Mouse (Mus musculus) bone marrow, adult 2 months (tissue): Measurements from ENCODE around the gene Ncl. TPM values are rescaled to one million over a fixed set of nuclear protein-coding genes. Genes with fewer than 3 reads are reported as not detected.

Experiments
- H3K27ac ChIP-seq: fragments of 200-500 bp; 2 replicates; pipeline ENCODE4 v1.5.1; 2012; ENCODE audit warnings: low read depth, mild to moderate bottlenecking, control low read depth, inconsistent platforms, low read length; ENCODE audit not compliant: control insufficient read depth, poor library complexity, insufficient read depth
- H3K4me1 ChIP-seq: fragments of 200-500 bp; 2 replicates; pipeline ENCODE4 v1.6.1; 2011; ENCODE audit warnings: low read length; ENCODE audit not compliant: control insufficient read depth, insufficient read depth
- H3K4me3 ChIP-seq: fragments of 200-500 bp; replicated peaks from 2 replicates; pipeline ENCODE3; 2011; ENCODE audit warnings: mild to moderate bottlenecking, low read depth, low read length, control low read depth; ENCODE audit not compliant: control insufficient read depth
- CTCF ChIP-seq: fragments of 200-500 bp; IDR thresholded peaks from 2 replicates; pipeline ENCODE4 v1.5.1; 2011; ENCODE audit warnings: low read length, control low read depth; ENCODE audit not compliant: control insufficient read depth, insufficient read depth
- POLR2A ChIP-seq: fragments of 200-500 bp; IDR thresholded peaks from 2 replicates; pipeline ENCODE4 v1.6.1; 2011; ENCODE audit warnings: low read depth, mild to moderate bottlenecking, control low read depth, low read length, borderline replicate concordance; ENCODE audit not compliant: control insufficient read depth
- WGBS: fragments of 180-500 bp; shearing (Covaris S2); methylation state at CpG from one replicate; pipeline ENCODE4 v1.1.7; 2018; 5-methylcytosine and 5-hydroxymethylcytosine counted together
- polyA plus RNA-seq: library from polyadenylated mRNA; stranded (reverse); fragments of >200 nt; gene quantifications from 2 replicates; pipeline ENCODE4 v1.2.4, GENCODE M21; 2011; ENCODE audit warnings: low replicate concordance; ENCODE audit not compliant: missing spikeins, insufficient read depth, insufficient read length

Gene Ncl
- polyA plus RNA-seq, 1 experiment: 503 TPM

DNA sequence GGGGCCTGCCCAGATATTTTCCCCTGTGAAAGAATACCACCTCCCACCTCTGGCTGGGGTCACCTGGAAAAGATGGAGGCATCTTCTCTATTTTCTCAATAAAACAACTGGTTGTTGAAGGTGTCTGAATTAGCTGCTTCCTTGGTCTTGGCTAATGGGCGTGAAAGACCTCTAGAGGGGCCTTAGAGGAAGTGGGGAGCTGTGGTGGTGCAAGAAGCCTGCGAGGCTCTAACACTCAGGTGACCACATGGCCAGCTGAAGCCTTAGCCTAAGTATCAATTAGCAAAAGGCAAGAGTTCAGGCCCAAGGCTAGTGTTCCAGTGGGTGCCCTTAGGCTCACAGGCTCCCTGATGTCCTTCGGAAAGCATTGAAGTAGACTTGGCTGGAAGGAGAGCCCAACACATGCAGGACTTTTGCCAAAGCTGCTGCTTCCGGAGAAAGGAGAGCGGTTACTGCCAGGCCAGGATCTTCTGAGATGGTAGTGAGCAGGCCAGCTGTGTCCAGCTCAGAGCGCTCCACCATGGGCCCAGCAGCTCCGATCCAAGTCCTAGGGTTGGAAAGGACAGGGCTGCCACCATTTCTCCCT is 51.9 kb downstream of the Ncl start:
- Histone ChIP-seq H3K27ac (no peak overlapping the region), H3K4me1 (peaks cover 3% of the 10 kb centered on the region; the same call in 1 of the 2 replicates), H3K4me3 (no peak overlapping the region)
- 66% methylated on average over 7 of the region's 7 CpGs for WGBS
- TF ChIP-seq POLR2A (no peak), CTCF (no peak)

DNA sequence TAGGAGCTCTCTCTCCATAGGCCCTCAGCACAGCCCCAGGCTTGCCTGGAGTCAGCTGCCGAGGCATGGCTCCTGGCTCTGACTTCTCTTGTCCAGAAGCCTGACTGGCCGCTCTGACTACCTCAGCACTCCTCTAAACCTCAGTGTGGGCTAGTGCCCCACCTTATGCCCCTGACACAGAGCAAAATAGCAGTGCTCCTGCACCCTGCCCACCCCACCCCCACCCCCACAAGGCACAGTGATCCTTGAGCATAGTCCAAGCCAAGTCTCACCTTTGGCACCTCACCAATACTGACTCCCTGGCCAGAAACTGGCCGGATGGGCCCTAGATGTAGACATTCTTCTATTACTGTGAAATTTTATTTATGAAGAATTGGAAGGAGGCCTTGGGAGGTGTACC is 52.5 kb downstream of the Ncl start:
- WGBS: 75% methylated on average over 3 of the region's 3 CpGs
- Histone ChIP-seq H3K4me1 (peaks cover 3% of the 10 kb centered on the region; the same call in 1 of the 2 replicates), H3K27ac (no peak overlapping the region), H3K4me3 (no peak overlapping the region)
- TF ChIP-seq CTCF (no peak), POLR2A (no peak)

DNA sequence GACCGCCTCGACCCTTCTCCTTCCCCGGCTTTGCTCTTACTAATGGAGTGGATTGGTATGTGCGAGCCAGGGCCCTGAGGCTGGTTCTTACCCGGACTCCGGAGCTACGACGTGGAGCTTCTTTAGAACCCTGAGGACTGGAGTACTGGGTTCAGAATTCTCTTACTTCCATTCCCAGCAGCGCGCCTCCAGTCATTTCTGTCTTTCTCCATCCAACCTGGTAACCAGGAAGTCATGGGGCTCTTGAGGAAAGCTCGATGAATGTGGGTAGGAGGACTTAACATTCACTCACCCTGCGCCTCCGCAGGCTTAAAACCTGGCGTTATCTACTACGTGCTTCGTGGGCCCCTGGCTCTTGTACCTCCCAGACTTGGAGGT is 55.3 kb downstream of the Ncl start:
- TF ChIP-seq POLR2A: no peak
- TF ChIP-seq CTCF: no peak
- Histone ChIP-seq H3K4me3 (peak overlapping the region; percentile 53), H3K4me1 (peaks cover 5% of the 10 kb centered on the region; the same call in 1 of the 2 replicates), H3K27ac (no peak overlapping the region)
- WGBS: 6% methylated on average over 16 of the region's 16 CpGs

DNA sequence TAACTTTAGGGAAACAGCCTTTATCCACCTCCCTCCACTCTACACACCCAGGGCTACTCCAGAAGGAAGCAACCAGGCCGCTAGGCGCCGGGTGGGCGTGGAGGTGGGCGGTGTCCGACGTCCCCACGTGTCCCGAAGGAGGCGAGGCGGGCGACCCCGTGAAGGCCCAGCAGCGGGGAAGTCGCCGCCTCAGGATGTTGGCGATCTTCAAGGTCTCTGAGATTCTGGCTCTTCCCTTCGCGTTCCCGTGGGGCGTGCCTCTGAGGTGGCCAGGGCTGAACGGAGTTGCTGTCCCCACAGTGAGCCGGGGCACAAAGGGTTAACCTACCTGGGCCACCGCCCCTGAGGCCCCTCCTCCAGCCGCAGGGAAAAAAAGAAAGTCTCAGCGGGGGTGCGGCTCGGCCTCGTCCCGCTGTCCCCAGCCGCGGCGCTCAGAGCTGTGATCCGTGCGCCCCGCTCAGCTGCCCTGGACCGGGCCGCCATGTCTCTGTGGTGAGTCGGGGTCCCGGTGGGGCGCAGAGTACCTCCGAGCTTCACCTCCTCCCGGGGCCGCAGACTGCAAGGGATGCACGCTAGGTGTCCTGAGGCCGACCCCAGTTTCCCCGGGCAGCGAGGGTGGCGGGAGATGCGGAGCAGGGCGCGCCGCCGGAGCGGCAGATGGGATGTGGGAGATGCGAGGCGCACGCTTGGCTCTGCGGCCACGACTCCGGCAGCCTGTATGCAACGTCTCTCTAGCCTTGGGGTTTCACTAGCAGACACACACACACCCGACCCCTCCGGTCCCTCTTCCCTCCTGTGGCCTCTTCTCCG is 55.9 kb downstream of the Ncl start:
- Histone ChIP-seq H3K4me3 (peak overlapping the region; percentile 55), H3K27ac (no peak overlapping the region), H3K4me1 (peaks cover 5% of the 10 kb centered on the region; the same call in 1 of the 2 replicates)
- under 1% methylated on average over 64 of the region's 65 CpGs for WGBS
- TF ChIP-seq CTCF (no peak), POLR2A (no peak)

DNA sequence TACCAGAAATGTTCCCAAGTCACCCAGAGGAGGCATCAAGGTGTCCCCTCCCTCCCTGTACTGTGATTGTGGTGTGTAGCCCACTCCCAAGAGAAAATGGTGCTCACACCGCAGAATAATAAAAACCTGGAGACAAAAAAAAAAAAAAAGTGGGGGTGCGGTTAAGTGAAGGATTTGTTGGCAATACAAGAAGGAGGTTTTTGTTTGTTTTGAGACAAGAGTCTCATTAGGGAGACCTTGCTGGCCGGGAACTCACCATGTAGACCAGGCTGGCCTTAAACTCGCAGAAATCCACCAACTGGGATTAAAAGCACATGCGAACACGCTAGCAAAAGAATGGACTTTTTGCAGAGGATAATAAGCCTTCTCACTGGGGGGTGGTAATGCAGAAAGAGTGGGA is 56.7 kb downstream of the Ncl start, which contains the start of gene B3gnt7:
Gene B3gnt7, plus strand, starts transcription at position 301 of the 400 bp plus-strand sequence.
- Histone ChIP-seq H3K27ac (0 out of 2 replicates have a peak within 1 kb of the TSS, but pooled peaks have one; percentile 7), H3K4me1 (peaks cover 3% of the 10 kb centered on the region; the same call in 1 of the 2 replicates), H3K4me3 (peak within 1 kb of the TSS; percentile 55)
- TF ChIP-seq CTCF: no peak
- TF ChIP-seq POLR2A: no peak
- 76% methylated on average over 6 of the region's 6 CpGs for WGBS

DNA sequence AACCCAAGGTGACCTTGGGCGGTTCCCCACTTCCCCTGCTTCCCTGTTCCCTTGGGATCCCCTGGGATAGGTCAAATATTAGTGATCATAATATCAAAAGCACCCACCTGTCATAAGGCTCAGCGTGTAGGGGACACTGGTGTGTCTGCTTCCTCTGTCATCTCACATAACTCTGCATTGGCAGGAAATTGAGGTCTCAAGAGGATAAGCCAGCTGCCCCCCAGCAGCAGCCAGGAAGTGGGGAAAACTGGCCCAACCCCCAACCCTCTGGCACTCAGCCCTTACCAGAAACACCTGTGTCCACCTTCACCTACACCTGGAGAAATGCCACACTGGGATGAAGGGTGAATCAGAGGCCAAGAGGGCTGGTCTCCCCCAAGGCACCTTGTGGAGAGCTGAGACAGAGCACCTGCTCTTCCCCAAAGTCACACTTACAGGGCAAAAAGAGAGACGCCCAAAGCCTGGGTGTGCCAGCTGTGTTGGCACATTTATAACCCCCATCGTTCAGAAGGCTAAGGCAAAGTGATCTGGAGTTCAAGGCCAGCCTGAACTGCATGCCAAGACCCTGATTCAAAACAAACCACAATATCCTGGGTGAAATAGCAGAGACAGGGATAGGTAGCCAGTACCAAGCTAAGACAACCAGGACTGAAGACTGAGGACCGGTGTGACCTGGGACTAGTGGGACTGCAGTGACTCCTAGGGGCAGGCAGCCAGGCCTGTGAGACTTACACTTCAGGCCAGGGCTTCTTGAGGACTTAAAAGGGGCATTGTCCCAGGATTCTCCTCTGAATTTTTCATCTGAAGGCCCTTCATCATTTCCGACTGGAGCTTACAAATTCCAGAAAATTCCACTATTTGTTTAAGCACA is 57.7 kb downstream of the Ncl start:
- Histone ChIP-seq H3K4me1 (peaks cover 1% of the 10 kb centered on the region; the same call in 1 of the 2 replicates), H3K27ac (peak overlapping the region; percentile 53; the same call in 1 of the 2 replicates), H3K4me3 (peak overlapping the region; percentile 52)
- TF ChIP-seq CTCF: peak; percentile 64; the same call in 1 of the 2 replicates
- TF ChIP-seq POLR2A: no peak
- WGBS: 21% methylated on average over 6 of the region's 6 CpGs

DNA sequence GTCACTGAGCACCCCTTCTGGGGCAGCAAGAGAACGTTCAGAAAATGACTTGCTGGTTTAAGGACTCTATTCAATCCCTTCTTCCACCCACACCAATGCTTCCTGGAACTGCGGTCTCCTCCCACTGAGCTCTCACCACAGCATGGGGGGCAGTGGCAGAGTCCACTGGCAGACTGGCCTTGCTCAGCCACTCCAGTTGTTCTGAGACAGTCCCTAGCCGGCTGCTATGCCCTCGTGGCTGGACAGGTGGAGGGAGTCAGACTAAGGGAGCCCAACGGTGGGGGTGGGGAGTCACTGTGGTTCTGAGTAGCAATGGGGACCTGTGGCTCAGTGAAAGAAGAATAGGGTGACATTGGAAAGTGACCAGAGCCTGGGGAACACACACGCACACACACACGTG is 58.5 kb downstream of the Ncl start:
- H3K27ac ChIP-seq: peak overlapping the region; percentile 53
- H3K4me3 ChIP-seq: peak overlapping the region; percentile 52
- H3K4me1 ChIP-seq: peaks cover 1% of the 10 kb centered on the region; the same call in 1 of the 2 replicates
- TF ChIP-seq POLR2A: no peak
- TF ChIP-seq CTCF: no peak
- 14% methylated on average over 7 of the region's 7 CpGs for WGBS

DNA sequence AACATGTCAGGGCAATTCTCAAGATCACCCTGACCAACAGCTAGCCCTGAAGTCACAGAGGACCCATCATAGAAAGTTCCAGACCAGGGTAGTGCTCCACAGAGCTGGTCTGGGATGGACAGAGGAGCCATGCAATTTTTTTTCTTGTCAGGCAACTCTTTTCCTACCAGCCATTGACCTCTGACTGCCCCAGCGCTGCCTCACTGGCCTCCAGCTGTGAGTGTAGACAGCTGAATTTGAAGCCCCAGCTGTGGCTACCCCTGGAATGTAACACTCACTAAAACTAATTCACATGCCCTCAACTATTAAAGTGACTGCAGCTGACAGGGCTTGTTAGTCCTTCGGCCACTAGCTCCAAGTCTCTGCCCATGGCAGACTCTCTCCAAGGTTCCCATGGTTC is 59.1 kb downstream of the Ncl start:
- Histone ChIP-seq H3K4me1 (peaks cover 1% of the 10 kb centered on the region; the same call in 1 of the 2 replicates), H3K27ac (no peak overlapping the region), H3K4me3 (no peak overlapping the region)
- 81% methylated on average over 2 of the region's 2 CpGs for WGBS
- TF ChIP-seq POLR2A (no peak), CTCF (no peak)

Other genes with a start within 250 kb of the Ncl start
- not detected in 2 replicates for gene Htr2b, start 247.4 kb downstream of the Ncl start, polyA plus RNA-seq
- gene Gm21972, start 225.8 kb downstream of the Ncl start, polyA plus RNA-seq: 6.9 and 9.7 TPM in 2 replicates
- gene Armc9, start 204.6 kb downstream of the Ncl start, polyA plus RNA-seq: 8.5 and 9.6 TPM in 2 replicates
- 0.63 and 2.4 TPM in 2 replicates for gene B3gnt7, start 56.6 kb downstream of the Ncl start, polyA plus RNA-seq
- gene Nmur1, start 66.8 kb upstream of the Ncl start, polyA plus RNA-seq: not detected in 2 replicates
- gene Tex44, start 66.9 kb upstream of the Ncl start, polyA plus RNA-seq: not detected in 2 replicates
- 1,145 and 1,395 TPM in 2 replicates for gene Ptma, start 167.3 kb upstream of the Ncl start, polyA plus RNA-seq
- 11.2 and 15.6 TPM in 2 replicates for gene Pde6d, start 223.2 kb upstream of the Ncl start, polyA plus RNA-seq
- gene Cops7b, start 223.5 kb upstream of the Ncl start, polyA plus RNA-seq: 7.3 and 19.4 TPM in 2 replicates